Mouse (Mus musculus): ENCODE data around the gene Cpn2. TPM values are rescaled to one million over a fixed set of nuclear protein-coding genes. Genes with fewer than 3 reads are reported as not detected.

The Cpn2 gene
- 0.24 and 0.28 TPM in 2 replicates for polyA plus RNA-seq (2015; fragmentation: Nextera tagmentation; extraction: Ambion mirVana)

GRCm38 (mm10) chr16:30267359-30267758, at the start of gene Cpn2:
Cpn2 (minus strand) TSS chr16:30267499.
- H3K9ac ChIP-seq (ENCODE audit: low read depth, low read length) = no peak within 1 kb of the TSS
- no peaks in the 10 kb centered on the region for H3K9me3 ChIP-seq (ENCODE audit: control insufficient read depth, low read length)
- no peaks in the 10 kb centered on the region for H3K36me3 ChIP-seq (ENCODE audit: control insufficient read depth, insufficient read depth, low read length)
- ATAC-seq = peak; percentile 72
- H3K27me3 ChIP-seq (replicated peaks; ENCODE audit: control insufficient read depth, insufficient read depth, low read length) = no peaks in the 10 kb centered on the region
- H3K4me2 ChIP-seq (ENCODE audit: low read depth, low read length) = peak within 1 kb of the TSS; percentile 20; the same call in 1 of the 2 replicates
- 0 out of 2 replicates have a peak, but pooled peaks cover 3% of the 10 kb centered on the region for H3K4me1 ChIP-seq (ENCODE audit: control insufficient read depth, insufficient read depth, low read length)
- no peak within 1 kb of the TSS for H3K27ac ChIP-seq (ENCODE audit: low read length)
- 57% methylated on average over 5 of the region's 5 CpGs for WGBS
- no peak within 1 kb of the TSS for H3K4me3 ChIP-seq (ENCODE audit: low read length)

DNA sequence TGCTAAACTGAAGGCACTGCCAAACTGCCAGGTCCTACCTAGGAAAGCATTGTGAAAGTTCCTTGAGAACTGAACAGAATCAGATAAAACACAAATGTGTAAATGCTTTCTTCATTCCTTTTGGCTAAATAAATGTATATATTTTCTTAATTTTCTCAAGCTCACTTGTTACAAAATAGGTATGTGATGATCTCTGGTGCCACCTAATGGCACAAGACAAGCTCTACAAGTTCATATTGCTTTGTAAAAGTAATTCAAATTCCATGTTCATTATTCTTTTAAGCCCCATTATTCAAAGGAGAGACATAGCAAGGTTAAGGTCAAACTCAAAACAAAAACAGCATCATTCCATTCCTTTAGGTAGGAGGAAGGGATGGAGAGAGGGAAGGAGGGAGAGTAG, 46.9 kb upstream of the Cpn2 start:
- Histone ChIP-seq H3K9me3 (ENCODE audit: control insufficient read depth, low read length) (no peaks in the 10 kb centered on the region), H3K4me1 (ENCODE audit: control insufficient read depth, insufficient read depth, low read length) (peaks cover 7% of the 10 kb centered on the region), H3K27ac (ENCODE audit: low read length) (no peak overlapping the region), H3K9ac (ENCODE audit: low read depth, low read length) (no peak overlapping the region), H3K27me3 (replicated peaks; ENCODE audit: control insufficient read depth, insufficient read depth, low read length) (peaks cover 3% of the 10 kb centered on the region; the same call in 1 of the 2 replicates), H3K36me3 (ENCODE audit: control insufficient read depth, insufficient read depth, low read length) (0 out of 2 replicates have a peak, but pooled peaks cover 4% of the 10 kb centered on the region), H3K4me3 (ENCODE audit: low read length) (no peak overlapping the region), H3K4me2 (ENCODE audit: low read depth, low read length) (no peak overlapping the region)
- no peak for ATAC-seq

GRCm38 (mm10) chr16:30310647-30311046, 43.3 kb upstream of the Cpn2 start, which contains the start of gene Gp5:
Gp5 (minus strand) TSS chr16:30310779.
- Histone ChIP-seq H3K27ac (ENCODE audit: low read length) (no peak within 1 kb of the TSS), H3K27me3 (replicated peaks; ENCODE audit: control insufficient read depth, insufficient read depth, low read length) (peaks cover 25% of the 10 kb centered on the region; the same call in 1 of the 2 replicates)
- no peak for ATAC-seq

DNA sequence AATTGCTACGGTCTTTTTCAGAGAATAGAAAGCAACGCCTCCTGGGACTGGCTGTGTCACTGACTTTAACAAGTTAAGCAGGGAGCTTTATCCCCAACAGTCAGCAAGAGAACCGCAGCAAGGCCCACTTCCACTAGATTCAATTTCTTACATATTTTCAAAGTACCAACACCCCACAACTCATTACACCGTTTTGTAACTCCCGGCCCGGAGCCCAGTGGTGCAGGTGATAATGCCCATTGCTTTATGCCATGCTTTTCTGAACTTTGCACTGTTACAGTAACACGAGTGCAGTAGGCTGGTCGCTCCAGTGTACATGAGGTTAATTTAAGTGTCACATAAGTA, 42.8 kb upstream of the Cpn2 start:
- no peaks in the 10 kb centered on the region for H3K36me3 ChIP-seq (ENCODE audit: control insufficient read depth, insufficient read depth, low read length)
- H3K9ac ChIP-seq (ENCODE audit: low read depth, low read length) = no peak overlapping the region
- peak; percentile 57 for ATAC-seq
- WGBS = 54% methylated on average over 8 of the region's 8 CpGs
- H3K27ac ChIP-seq (ENCODE audit: low read length) = no peak overlapping the region
- peaks cover 25% of the 10 kb centered on the region; the same call in 1 of the 2 replicates for H3K27me3 ChIP-seq (replicated peaks; ENCODE audit: control insufficient read depth, insufficient read depth, low read length)
- no peaks in the 10 kb centered on the region for H3K9me3 ChIP-seq (ENCODE audit: control insufficient read depth, low read length)
- no peak overlapping the region for H3K4me3 ChIP-seq (ENCODE audit: low read length)
- H3K4me2 ChIP-seq (ENCODE audit: low read depth, low read length) = 0 out of 2 replicates have a peak overlapping the region, but pooled peaks have one; percentile 99
- peaks cover 14% of the 10 kb centered on the region for H3K4me1 ChIP-seq (ENCODE audit: control insufficient read depth, insufficient read depth, low read length)

More at GRCm38 (mm10) chr16:30310647-30311046, 43.3 kb upstream of the Cpn2 start, which contains the start of gene Gp5:
- no peaks in the 10 kb centered on the region for H3K9me3 ChIP-seq (ENCODE audit: control insufficient read depth, low read length)
- H3K4me2 ChIP-seq (ENCODE audit: low read depth, low read length) = peak within 1 kb of the TSS; percentile 99
- peaks cover 14% of the 10 kb centered on the region for H3K4me1 ChIP-seq (ENCODE audit: control insufficient read depth, insufficient read depth, low read length)
- H3K4me3 ChIP-seq (ENCODE audit: low read length) = peak within 1 kb of the TSS; percentile 64
- no peaks in the 10 kb centered on the region for H3K36me3 ChIP-seq (ENCODE audit: control insufficient read depth, insufficient read depth, low read length)
- peak within 1 kb of the TSS; percentile 71 for H3K9ac ChIP-seq (ENCODE audit: low read depth, low read length)

DNA sequence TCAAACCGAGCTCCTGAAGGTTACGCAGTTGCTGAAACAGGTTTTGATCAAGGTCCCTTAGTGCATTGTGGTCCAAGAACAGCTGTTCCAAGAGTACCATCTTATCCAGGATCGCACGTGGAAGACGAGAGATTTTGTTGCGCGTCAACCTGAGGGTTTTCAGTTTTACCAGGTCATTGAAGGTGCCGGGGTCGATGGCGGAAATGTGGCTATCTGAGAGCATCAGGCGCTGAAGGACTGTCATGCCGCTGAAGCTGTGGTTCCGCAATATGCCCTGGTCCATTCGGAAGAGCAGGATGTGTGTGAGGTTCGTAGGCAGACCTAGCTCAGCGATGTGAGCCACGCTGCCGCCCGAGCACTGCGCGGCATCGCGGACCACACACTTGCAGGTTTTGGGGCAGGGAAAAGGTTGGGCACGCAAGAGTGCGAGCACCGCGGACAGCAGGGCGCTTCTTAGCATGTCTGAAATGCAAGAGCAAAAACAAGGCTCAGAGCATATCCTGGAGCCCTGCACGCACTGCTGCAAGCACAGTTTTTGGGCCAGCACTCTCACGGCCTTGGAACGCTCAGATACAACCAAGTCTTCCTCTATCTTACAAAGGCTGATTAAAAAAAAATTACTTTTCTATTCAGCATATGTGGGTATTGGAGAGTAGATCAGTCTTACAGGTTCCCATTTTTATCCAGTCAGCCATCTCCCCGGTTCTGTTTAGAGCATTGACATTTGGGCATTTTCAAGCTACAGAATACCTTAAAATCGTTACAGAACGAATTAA, 42.3 kb upstream of the Cpn2 start:
- Histone ChIP-seq H3K9ac (ENCODE audit: low read depth, low read length) (peak overlapping the region; percentile 71), H3K27me3 (replicated peaks; ENCODE audit: control insufficient read depth, insufficient read depth, low read length) (peaks cover 25% of the 10 kb centered on the region; the same call in 1 of the 2 replicates), H3K4me2 (ENCODE audit: low read depth, low read length) (peak overlapping the region; percentile 99), H3K4me1 (ENCODE audit: control insufficient read depth, insufficient read depth, low read length) (peaks cover 14% of the 10 kb centered on the region), H3K36me3 (ENCODE audit: control insufficient read depth, insufficient read depth, low read length) (no peaks in the 10 kb centered on the region), H3K27ac (ENCODE audit: low read length) (no peak overlapping the region), H3K4me3 (ENCODE audit: low read length) (peak overlapping the region; percentile 64), H3K9me3 (ENCODE audit: control insufficient read depth, low read length) (no peaks in the 10 kb centered on the region)
- 6% methylated on average over 34 of the region's 34 CpGs for WGBS
- peak; percentile 25 for ATAC-seq

GRCm38 (mm10) chr16:30308616-30309394, 41.5 kb upstream of the Cpn2 start:
- H3K4me3 ChIP-seq (ENCODE audit: low read length) = peak overlapping the region; percentile 64
- WGBS = under 1% methylated on average over 72 of the region's 72 CpGs
- H3K27me3 ChIP-seq (replicated peaks; ENCODE audit: control insufficient read depth, insufficient read depth, low read length) = peaks cover 25% of the 10 kb centered on the region; the same call in 1 of the 2 replicates
- no peaks in the 10 kb centered on the region for H3K9me3 ChIP-seq (ENCODE audit: control insufficient read depth, low read length)
- ATAC-seq = peak; percentile 80
- peak overlapping the region; percentile 71 for H3K9ac ChIP-seq (ENCODE audit: low read depth, low read length)
- no peaks in the 10 kb centered on the region for H3K36me3 ChIP-seq (ENCODE audit: control insufficient read depth, insufficient read depth, low read length)
- H3K4me1 ChIP-seq (ENCODE audit: control insufficient read depth, insufficient read depth, low read length) = peaks cover 14% of the 10 kb centered on the region
- peak overlapping the region; percentile 99 for H3K4me2 ChIP-seq (ENCODE audit: low read depth, low read length)
- H3K27ac ChIP-seq (ENCODE audit: low read length) = no peak overlapping the region

DNA sequence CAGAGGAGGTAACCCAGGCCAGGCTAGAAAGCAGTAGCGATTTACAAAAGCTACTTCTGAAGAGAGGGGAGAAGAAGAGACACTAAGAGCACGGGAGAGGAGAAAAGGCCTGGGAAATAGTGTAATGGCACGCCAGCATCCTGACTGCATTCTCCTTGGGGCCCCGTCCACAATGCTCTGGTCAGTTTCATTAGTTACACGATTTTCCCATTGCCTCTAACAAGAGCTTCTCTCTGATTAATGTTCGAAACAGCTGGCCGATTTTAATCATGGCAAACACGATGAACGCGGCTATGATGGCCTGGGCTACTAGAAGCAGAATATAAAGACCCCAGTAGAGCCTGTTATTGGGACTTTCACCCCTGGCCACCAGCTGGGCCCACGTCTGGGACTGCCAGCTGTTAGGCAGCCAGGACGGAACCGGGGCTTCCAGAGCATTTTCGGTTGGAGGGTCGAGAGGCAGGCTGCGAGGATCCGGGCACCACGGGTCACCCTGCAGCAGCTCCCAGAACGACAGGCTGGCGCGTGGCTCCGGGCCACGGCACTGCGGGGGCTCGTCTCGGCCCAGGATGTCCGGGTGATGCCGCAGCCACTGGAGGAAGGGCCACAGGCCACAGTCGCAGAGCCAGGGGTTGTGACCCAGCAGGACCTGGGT, 40.8 kb upstream of the Cpn2 start:
- Histone ChIP-seq H3K27ac (ENCODE audit: low read length) (no peak overlapping the region), H3K9ac (ENCODE audit: low read depth, low read length) (peak overlapping the region; percentile 71), H3K4me1 (ENCODE audit: control insufficient read depth, insufficient read depth, low read length) (peaks cover 14% of the 10 kb centered on the region), H3K36me3 (ENCODE audit: control insufficient read depth, insufficient read depth, low read length) (no peaks in the 10 kb centered on the region), H3K9me3 (ENCODE audit: control insufficient read depth, low read length) (no peaks in the 10 kb centered on the region), H3K4me2 (ENCODE audit: low read depth, low read length) (peak overlapping the region; percentile 99), H3K27me3 (replicated peaks; ENCODE audit: control insufficient read depth, insufficient read depth, low read length) (peaks cover 25% of the 10 kb centered on the region; the same call in 1 of the 2 replicates), H3K4me3 (ENCODE audit: low read length) (peak overlapping the region; percentile 64)
- WGBS = 21% methylated on average over 29 of the region's 29 CpGs
- ATAC-seq = no peak

DNA sequence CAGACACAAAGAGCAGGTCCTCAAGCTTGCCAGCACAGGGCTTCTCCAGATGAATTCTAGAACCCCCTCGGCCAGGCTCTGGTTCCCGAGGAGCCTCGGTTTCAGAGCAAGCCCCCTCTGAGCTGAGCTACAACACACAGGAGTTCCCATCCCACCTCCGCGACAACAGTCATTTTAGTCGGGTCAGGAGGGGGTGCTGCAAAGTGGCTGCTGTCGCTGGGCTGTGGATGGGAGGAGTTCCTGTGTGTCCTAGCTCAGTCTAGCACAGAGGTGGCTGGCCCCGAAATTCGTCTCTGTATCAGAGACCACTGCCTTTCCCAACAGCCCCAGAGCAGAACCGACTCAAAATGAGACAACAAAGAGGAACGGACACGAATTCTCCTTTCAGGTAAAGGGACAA, 40.0 kb upstream of the Cpn2 start:
- peaks cover 14% of the 10 kb centered on the region for H3K4me1 ChIP-seq (ENCODE audit: control insufficient read depth, insufficient read depth, low read length)
- no peak overlapping the region for H3K4me2 ChIP-seq (ENCODE audit: low read depth, low read length)
- no peak overlapping the region for H3K4me3 ChIP-seq (ENCODE audit: low read length)
- H3K27me3 ChIP-seq (replicated peaks; ENCODE audit: control insufficient read depth, insufficient read depth, low read length) = peaks cover 25% of the 10 kb centered on the region; the same call in 1 of the 2 replicates
- WGBS = 55% methylated on average over 12 of the region's 12 CpGs
- no peak for ATAC-seq
- no peak overlapping the region for H3K27ac ChIP-seq (ENCODE audit: low read length)
- no peaks in the 10 kb centered on the region for H3K36me3 ChIP-seq (ENCODE audit: control insufficient read depth, insufficient read depth, low read length)
- H3K9me3 ChIP-seq (ENCODE audit: control insufficient read depth, low read length) = no peaks in the 10 kb centered on the region
- no peak overlapping the region for H3K9ac ChIP-seq (ENCODE audit: low read depth, low read length)

GRCm38 (mm10) chr16:30306102-30306501, 38.8 kb upstream of the Cpn2 start:
- Histone ChIP-seq H3K9ac (ENCODE audit: low read depth, low read length) (no peak overlapping the region), H3K4me2 (ENCODE audit: low read depth, low read length) (no peak overlapping the region), H3K4me1 (ENCODE audit: control insufficient read depth, insufficient read depth, low read length) (peaks cover 14% of the 10 kb centered on the region), H3K9me3 (ENCODE audit: control insufficient read depth, low read length) (no peaks in the 10 kb centered on the region), H3K27me3 (replicated peaks; ENCODE audit: control insufficient read depth, insufficient read depth, low read length) (peaks cover 25% of the 10 kb centered on the region; the same call in 1 of the 2 replicates), H3K27ac (ENCODE audit: low read length) (no peak overlapping the region), H3K36me3 (ENCODE audit: control insufficient read depth, insufficient read depth, low read length) (no peaks in the 10 kb centered on the region), H3K4me3 (ENCODE audit: low read length) (no peak overlapping the region)
- no peak for ATAC-seq
- WGBS = 84% methylated on average over 4 of the region's 4 CpGs
